Mouse (Mus musculus) CH12.LX (cell line): Measurements from ENCODE around the gene Traf2. TPM values are rescaled to one million over a fixed set of nuclear protein-coding genes. Genes with fewer than 3 reads are reported as not detected.

Source experiments
- DNase-seq: peaks from one replicate; pipeline ENCODE4 v3.0.0-alpha.2; 2013; ENCODE audit errors: extremely low read depth
- H3K27ac ChIP-seq: 2 replicates; pipeline ENCODE4 v1.5.1; 2012; ENCODE audit warnings: low read depth, mild to moderate bottlenecking, control low read depth, moderate library complexity; ENCODE audit not compliant: insufficient read depth
- H3K27me3 ChIP-seq: replicated peaks from 2 replicates; pipeline ENCODE3; 2012; ENCODE audit warnings: inconsistent platforms
- H3K36me3 ChIP-seq, 2 experiments: replicated peaks in 1 of 2; 2 replicates each; pipeline versions ENCODE3 to v1.6.1; 2012; ENCODE audit warnings: inconsistent platforms in 1 of 2, low read length in 1 of 2, mild to moderate bottlenecking in 1 of 2, mixed read lengths in 1 of 2, moderate library complexity in 1 of 2; ENCODE audit not compliant: control insufficient read depth in 1 of 2, insufficient read depth in 1 of 2
- H3K4me1 ChIP-seq, 2 experiments: 2 replicates each; pipeline ENCODE4 v1.6.1; 2012; ENCODE audit warnings: inconsistent platforms in 1 of 2, moderate library complexity in 1 of 2; ENCODE audit not compliant: insufficient read depth in 2 of 2, control insufficient read depth in 1 of 2
- H3K4me2 ChIP-seq: 2 replicates; pipeline ENCODE4 v1.6.1; 2012; ENCODE audit warnings: low read depth, mild to moderate bottlenecking, control low read depth; ENCODE audit not compliant: poor library complexity, insufficient read depth, severe bottlenecking
- H3K4me3 ChIP-seq, 3 experiments: fragments of 150-350 bp in 1 of 3; sonication (generic) in 1 of 3; replicated peaks in 1 of 3; 2 replicates each; pipeline versions ENCODE3 to v1.5.1; 2011 to 2012; ENCODE audit warnings: low read depth in 2 of 3, low read length in 2 of 3, mild to moderate bottlenecking in 2 of 3, moderate library complexity in 2 of 3, control low read depth in 1 of 3, improper control_type of control experiment in 1 of 3, inconsistent platforms in 1 of 3, mixed read lengths in 1 of 3; ENCODE audit not compliant: poor library complexity in 1 of 3
- H3K79me2 ChIP-seq: replicated peaks from 2 replicates; pipeline ENCODE4 v1.6.1; 2012; ENCODE audit warnings: mild to moderate bottlenecking, moderate library complexity; ENCODE audit not compliant: control insufficient read depth, poor library complexity, insufficient read depth, severe bottlenecking; ENCODE audit errors: extremely low read depth
- H3K9ac ChIP-seq: 2 replicates; pipeline ENCODE4 v1.6.1; 2012; ENCODE audit warnings: low read depth, mild to moderate bottlenecking, control low read depth, moderate library complexity; ENCODE audit not compliant: insufficient read depth
- H3K9me3 ChIP-seq: replicated peaks from 2 replicates; pipeline ENCODE3; 2012; ENCODE audit warnings: low read length, inconsistent platforms, mixed read lengths
- CHD1 ChIP-seq: IDR thresholded peaks from 2 replicates; pipeline ENCODE4 v1.6.1; 2012; ENCODE audit warnings: low read depth, low read length, improper control_type of control experiment, inconsistent platforms
- CHD2 ChIP-seq: IDR thresholded peaks from 2 replicates; pipeline ENCODE4 v1.6.1; 2011; ENCODE audit warnings: low read length, improper control_type of control experiment
- CTCF ChIP-seq, 2 experiments: IDR thresholded peaks in 1 of 2; conservative IDR thresholded peaks in 1 of 2; 2 replicates each; pipeline ENCODE4 v1.5.1; 2011 to 2012; ENCODE audit warnings: low read depth in 2 of 2, low read length in 2 of 2, improper control_type of control experiment in 1 of 2, inconsistent platforms in 1 of 2, mild to moderate bottlenecking in 1 of 2, moderate library complexity in 1 of 2
- E2F4 ChIP-seq: IDR thresholded peaks from 2 replicates; pipeline ENCODE4 v1.6.1; 2011; ENCODE audit warnings: low read depth, low read length, improper control_type of control experiment; ENCODE audit not compliant: insufficient replicate concordance
- ELF1 ChIP-seq: IDR thresholded peaks from 2 replicates; pipeline ENCODE4 v1.6.1; 2014; ENCODE audit warnings: low read depth, mild to moderate bottlenecking, inconsistent platforms, low read length, improper control_type of control experiment
- EP300 ChIP-seq: IDR thresholded peaks from 2 replicates; pipeline ENCODE4 v1.6.1; 2011; ENCODE audit warnings: low read length, improper control_type of control experiment
- HCFC1 ChIP-seq: IDR thresholded peaks from 2 replicates; pipeline ENCODE4 v1.6.1; 2012; ENCODE audit warnings: low read depth, mild to moderate bottlenecking, inconsistent platforms, low read length, improper control_type of control experiment
- JUN ChIP-seq: IDR thresholded peaks from 2 replicates; pipeline ENCODE4 v1.6.1; 2011; ENCODE audit warnings: low read depth, mild to moderate bottlenecking, low read length, improper control_type of control experiment, moderate library complexity; ENCODE audit not compliant: insufficient read depth
- JUND ChIP-seq: conservative IDR thresholded peaks from 2 replicates; pipeline ENCODE4 v1.6.1; 2011; ENCODE audit warnings: low read depth, low read length, improper control_type of control experiment
- KAT2A ChIP-seq: IDR thresholded peaks from 2 replicates; pipeline ENCODE4 v1.6.1; 2012; ENCODE audit warnings: low read length, improper control_type of control experiment, inconsistent platforms; ENCODE audit not compliant: insufficient replicate concordance
- MAFK ChIP-seq: IDR thresholded peaks from 2 replicates; pipeline ENCODE4 v1.6.1; 2011; ENCODE audit warnings: low read length, improper control_type of control experiment; ENCODE audit not compliant: insufficient replicate concordance
- MAX ChIP-seq: IDR thresholded peaks from 2 replicates; pipeline ENCODE4 v1.6.1; 2011; ENCODE audit warnings: low read length, improper control_type of control experiment
- MAZ ChIP-seq: IDR thresholded peaks from 2 replicates; pipeline ENCODE4 v1.6.1; 2012; ENCODE audit warnings: low read depth, mild to moderate bottlenecking, inconsistent platforms, low read length, improper control_type of control experiment, moderate library complexity
- MEF2A ChIP-seq: IDR thresholded peaks from 2 replicates; pipeline ENCODE4 v1.6.1; 2014; ENCODE audit warnings: low read depth, mild to moderate bottlenecking, inconsistent platforms, low read length, improper control_type of control experiment, borderline replicate concordance
- MXI1 ChIP-seq: IDR thresholded peaks from 2 replicates; pipeline ENCODE4 v1.6.1; 2011; ENCODE audit warnings: mild to moderate bottlenecking, low read depth, low read length, improper control_type of control experiment
- MYC ChIP-seq: IDR thresholded peaks from 2 replicates; pipeline ENCODE4 v1.6.1; 2011; ENCODE audit warnings: low read depth, mild to moderate bottlenecking, improper control_type of control experiment, low read length
- NELFE ChIP-seq: IDR thresholded peaks from 2 replicates; pipeline ENCODE4 v1.6.1; 2011; ENCODE audit warnings: low read depth, low read length, improper control_type of control experiment
- NRF1 ChIP-seq: IDR thresholded peaks from 2 replicates; pipeline ENCODE4 v1.6.1; 2014; ENCODE audit warnings: low read depth, mild to moderate bottlenecking, inconsistent platforms, low read length, improper control_type of control experiment, moderate library complexity
- POLR2AphosphoS2 ChIP-seq: IDR thresholded peaks from 2 replicates; pipeline ENCODE4 v1.6.1; 2011; ENCODE audit warnings: low read depth, low read length, improper control_type of control experiment
- RAD21 ChIP-seq: IDR thresholded peaks from 2 replicates; pipeline ENCODE4 v1.6.1; 2011; ENCODE audit warnings: low read depth, mild to moderate bottlenecking, low read length, improper control_type of control experiment, moderate library complexity
- RCOR1 ChIP-seq: conservative IDR thresholded peaks from 2 replicates; pipeline ENCODE4 v1.6.1; 2012; ENCODE audit warnings: low read depth, mild to moderate bottlenecking, inconsistent platforms, low read length, improper control_type of control experiment
- SIN3A ChIP-seq: IDR thresholded peaks from 2 replicates; pipeline ENCODE4 v1.6.1; 2012; ENCODE audit warnings: low read length, improper control_type of control experiment, inconsistent platforms
- TBP ChIP-seq: conservative IDR thresholded peaks from 2 replicates; pipeline ENCODE4 v1.6.1; 2011; ENCODE audit warnings: low read depth, low read length, improper control_type of control experiment
- TCF12 ChIP-seq: IDR thresholded peaks from 2 replicates; pipeline ENCODE4 v1.6.1; 2014; ENCODE audit warnings: low read depth, mild to moderate bottlenecking, inconsistent platforms, low read length, improper control_type of control experiment
- USF1 ChIP-seq: IDR thresholded peaks from 2 replicates; pipeline ENCODE4 v1.6.1; 2014; ENCODE audit warnings: low read depth, mild to moderate bottlenecking, inconsistent platforms, low read length, improper control_type of control experiment
- USF2 ChIP-seq: conservative IDR thresholded peaks from 2 replicates; pipeline ENCODE4 v1.6.1; 2011; ENCODE audit warnings: low read depth, low read length, improper control_type of control experiment
- ZC3H11A ChIP-seq: IDR thresholded peaks from 2 replicates; pipeline ENCODE4 v1.6.1; 2012; ENCODE audit warnings: low read depth, mild to moderate bottlenecking, inconsistent platforms, low read length, improper control_type of control experiment
- ZKSCAN1 ChIP-seq: IDR thresholded peaks from 2 replicates; pipeline ENCODE4 v1.6.1; 2012; ENCODE audit warnings: low read depth, inconsistent platforms, low read length, improper control_type of control experiment, borderline replicate concordance
- ZMIZ1 ChIP-seq: IDR thresholded peaks from 2 replicates; pipeline ENCODE4 v1.6.1; 2012; ENCODE audit warnings: low read depth, mild to moderate bottlenecking, inconsistent platforms, low read length, improper control_type of control experiment
- ZNF384 ChIP-seq: IDR thresholded peaks from 2 replicates; pipeline ENCODE4 v1.6.1; 2012; ENCODE audit warnings: low read depth, low read length, improper control_type of control experiment, inconsistent platforms
- dilution Hi-C: fragments of 300-500 bp; cut with MboI; formaldehyde crosslinking; loops from 2 replicates; pipeline ENCODE4 v1.14.3; 2020; ENCODE audit warnings: low sequenced_read_pairs; ENCODE audit not compliant: extremely low pct_unique_long_range_greater_than_20kb, extremely low pct_ligation_motif_present
- in situ Hi-C: fragments of 300-500 bp; cut with MboI; formaldehyde crosslinking; loops from 3 replicates; pipeline ENCODE4 v1.14.3; 2019; ENCODE audit warnings: low sequenced_read_pairs, low pct_ligation_motif_present, low pct_unique_long_range_greater_than_20kb, mixed read lengths
- polyA plus RNA-seq: library from polyadenylated mRNA; unstranded; fragments of >175 nt; gene quantifications from 2 replicates; pipeline ENCODE4 v1.2.1, GENCODE M21; 2012; ENCODE audit warnings: low read depth; ENCODE audit not compliant: insufficient read length
- total RNA-seq, 2 experiments: library from RNA; depleted of rRNA; stranded (reverse); fragments of 300-350 nt in 1 of 2; fragments of >200 nt in 1 of 2; gene quantifications; 2 replicates each; pipeline ENCODE4 v1.2.3; 2012 to 2014

The Traf2 gene
- total and polyA plus RNA-seq, 3 experiments, result 17.9 to 26.4 (median 25.1) TPM

GRCm38 (mm10) chr2:25557964-25558360, 11.2 kb upstream of the Traf2 start:
- in situ Hi-C loops, result loop anchor here (10.0 kb wide), 1 partner anchor 133 kb away; the partner anchor contains the start of genes Abca2 and Fut7

DNA sequence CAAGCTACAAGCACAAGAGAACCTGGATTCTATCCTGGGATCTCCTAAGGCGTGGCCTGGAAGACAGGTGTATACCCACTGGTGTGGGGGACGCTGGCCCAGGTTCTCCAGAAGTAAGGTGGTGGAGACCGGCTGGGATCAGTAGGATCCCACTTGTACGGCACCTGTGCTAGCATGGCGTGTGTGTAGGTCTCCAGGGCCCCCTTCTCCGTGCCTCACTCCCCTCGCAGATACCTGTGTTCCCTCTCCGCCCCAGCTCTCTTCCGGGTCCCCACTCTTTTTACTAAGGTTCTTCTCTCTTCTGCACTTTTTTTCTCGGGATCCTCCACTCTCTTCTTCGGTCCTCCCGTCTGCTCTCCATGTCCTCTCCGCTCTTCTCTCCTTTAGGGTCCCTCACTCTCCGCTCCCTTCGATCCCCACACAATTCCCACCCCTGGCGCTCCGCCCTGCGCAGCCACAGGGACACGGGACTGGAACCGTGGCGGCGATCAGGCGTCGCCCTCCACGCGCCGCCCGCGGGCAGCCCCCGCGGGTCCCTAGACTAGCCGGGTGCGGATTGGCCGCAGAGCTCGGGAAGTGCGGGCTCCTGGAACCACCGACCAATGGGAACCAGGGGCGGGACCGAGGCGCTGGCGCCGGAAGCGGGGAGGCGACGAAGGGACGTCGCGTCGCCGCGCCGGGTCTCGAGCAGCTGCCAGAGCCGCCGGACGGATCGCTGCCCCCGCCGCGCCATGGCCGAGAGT, 10.7 kb upstream of the Traf2 start, which contains the start of gene Edf1:
Gene Edf1 (plus strand): TSS at position 627 of the 743 bp plus-strand sequence.
- no peaks in the 10 kb centered on the region for H3K9me3 ChIP-seq
- H3K36me3 ChIP-seq, result peaks cover 28 to 33% of the 10 kb centered on the region in 2 experiments
- in situ Hi-C loops, result loop anchor here (10.0 kb wide), 1 partner anchor 133 kb away; the partner anchor contains the start of genes Abca2 and Fut7
- dilution Hi-C loops, result no loop called here
- DNase-seq, result peak; percentile 82
- H3K27me3 ChIP-seq, result no peaks in the 10 kb centered on the region
- H3K79me2 ChIP-seq, result peaks cover 25% of the 10 kb centered on the region
- peak within 1 kb of the TSS; percentile 40; the same call in 1 of the 2 replicates for H3K27ac ChIP-seq
- peaks cover 15 to 30% of the 10 kb centered on the region in 2 experiments for H3K4me1 ChIP-seq
- peak within 1 kb of the TSS; percentile 97 for H3K9ac ChIP-seq
- H3K4me2 ChIP-seq, result peak within 1 kb of the TSS; percentile 81
- peak within 1 kb of the TSS; percentile 64 to 96 (median 91) for H3K4me3 ChIP-seq
- TF ChIP-seq NELFE (peak; percentile 96), ZKSCAN1 (no peak; the same call in 1 of the 2 replicates), SIN3A (0 out of 2 replicates have a peak, but pooled peaks have one; percentile 81), TCF12 (peak; percentile 68; the same call in 1 of the 2 replicates), MAZ (peak; percentile 71), MYC (no peak), CHD2 (0 out of 2 replicates have a peak, but pooled peaks have one; percentile 34), USF1 (no peak), JUND (no peak), POLR2AphosphoS2 (peak; percentile 69; the same call in 1 of the 2 replicates), ELF1 (peak; percentile 76), TBP (0 out of 2 replicates have a peak, but pooled peaks have one; percentile 39), ZNF384 (peak; percentile 43; the same call in 1 of the 2 replicates), KAT2A (0 out of 2 replicates have a peak, but pooled peaks have one; percentile 0), EP300 (no peak), ZC3H11A (no peak), ZMIZ1 (peak; percentile 91), MAX (peak; percentile 76), MXI1 (peak; percentile 90), MAFK (no peak), RAD21 (no peak), RCOR1 (peak; percentile 30; the same call in 1 of the 2 replicates), E2F4 (no peak), HCFC1 (peak; percentile 67), JUN (no peak)

More at GRCm38 (mm10) chr2:25557964-25558360, 11.2 kb upstream of the Traf2 start:
- DNase-seq, result no peak
- dilution Hi-C loops, result no loop called here
- no peaks in the 10 kb centered on the region for H3K27me3 ChIP-seq
- H3K9me3 ChIP-seq, result no peaks in the 10 kb centered on the region
- H3K36me3 ChIP-seq, result peaks cover 33 to 38% of the 10 kb centered on the region in 2 experiments
- H3K4me2 ChIP-seq, result peak overlapping the region; percentile 69; the same call in 1 of the 2 replicates
- peak overlapping the region; percentile 64 to 96 (median 91) for H3K4me3 ChIP-seq
- H3K9ac ChIP-seq, result peak overlapping the region; percentile 90
- peak overlapping the region; percentile 40; the same call in 1 of the 2 replicates for H3K27ac ChIP-seq
- no peak for TF ChIP-seq HCFC1
- no peak for TF ChIP-seq MAZ
- no peak for TF ChIP-seq JUN
- TF ChIP-seq USF2, result no peak
- TF ChIP-seq CHD2, result no peak
- no peak for TF ChIP-seq TCF12
- TF ChIP-seq MAX, result no peak
- no peak for TF ChIP-seq NRF1
- no peak for TF ChIP-seq SIN3A
- no peak for TF ChIP-seq CTCF (conservative IDR thresholded peaks at IDR 0.05 in 1 of 2, IDR thresholded peaks at IDR 0.05 in 1 of 2; ENCODE audit: low read depth in 2 of 2, low read length in 2 of 2)
- TF ChIP-seq MEF2A, result no peak
- no peak for TF ChIP-seq ZKSCAN1
- TF ChIP-seq CHD1, result no peak
- peaks cover 25% of the 10 kb centered on the region for H3K79me2 ChIP-seq
- H3K4me1 ChIP-seq, result peaks cover 13 to 24% of the 10 kb centered on the region in 2 experiments
